Mouse (Mus musculus): Measurements from ENCODE around the gene Slc30a3. TPM values are rescaled to one million over a fixed set of nuclear protein-coding genes. Genes with fewer than 3 reads are reported as not detected.
"Not testable (repeated sequence)": the region's sequence is repeated elsewhere in the genome, so short reads cannot be mapped to it uniquely, and the experiment has no call there.

The Slc30a3 gene
- total RNA-seq, 2 experiments from 2014 or later = 0.34 to 0.50 TPM

GRCm38 (mm10) chr5:31093151-31094041 is 14.6 kb downstream of the Slc30a3 start:
- no peak for DNase-seq (ENCODE audit: low spot score in 2 of 2)

DNA sequence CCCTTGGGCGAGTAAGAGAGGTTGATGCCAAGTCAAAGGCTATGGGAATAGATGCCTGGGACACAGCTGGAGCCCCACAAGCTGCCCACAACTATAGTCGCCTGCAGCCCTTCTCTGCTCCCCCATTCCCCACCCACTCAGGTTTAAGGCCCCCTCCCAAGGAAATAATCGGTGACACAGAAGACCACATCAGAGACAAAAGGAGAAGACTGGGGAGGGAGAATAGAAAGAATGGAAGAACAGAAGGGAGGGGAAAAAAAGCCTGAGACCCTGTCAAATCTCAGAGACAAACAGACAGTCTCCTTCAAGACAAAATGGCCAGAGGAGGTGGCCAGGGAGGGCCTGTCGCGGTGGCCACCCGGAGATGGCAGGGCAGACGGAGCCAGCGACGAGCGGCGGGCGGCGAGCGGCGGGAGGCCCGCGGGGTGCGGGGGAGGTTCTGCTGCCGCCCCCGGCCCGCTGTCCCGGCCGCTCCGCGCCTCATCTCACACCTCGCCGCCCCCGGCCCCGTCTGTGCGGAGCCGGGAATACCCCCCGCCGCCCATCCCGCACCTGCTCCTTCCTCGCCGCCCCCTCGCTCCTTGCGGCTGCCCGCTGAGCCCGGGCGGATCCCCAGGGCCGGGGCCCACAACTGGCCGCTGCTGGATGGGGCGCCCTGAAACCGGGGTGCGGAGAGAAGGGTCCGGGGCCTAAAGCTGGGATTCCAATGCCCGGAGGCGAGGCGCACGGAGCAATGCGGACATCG is 15.6 kb downstream of the Slc30a3 start:
- no peak for DNase-seq (ENCODE audit: low spot score in 2 of 2)

DNA sequence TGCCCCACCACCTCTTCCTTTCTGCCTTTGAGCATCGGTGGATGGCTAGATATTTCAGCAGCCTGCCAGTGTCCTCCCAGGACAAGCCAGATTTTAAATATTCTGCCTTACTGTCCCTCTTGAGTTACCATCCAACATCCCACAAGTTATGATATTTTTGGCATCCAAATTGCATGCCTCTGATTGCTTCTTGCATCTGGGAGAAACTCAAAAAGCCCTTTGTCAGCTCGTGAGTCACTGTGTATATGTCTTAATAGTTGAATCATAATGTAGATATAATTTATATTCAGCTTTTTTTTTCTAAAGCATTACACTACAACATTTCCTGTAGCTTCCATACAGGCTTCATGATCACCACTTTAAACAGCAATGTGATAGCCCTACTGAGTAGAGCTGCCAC is 20.9 kb downstream of the Slc30a3 start:
- no peak for DNase-seq (ENCODE audit: low spot score in 2 of 2)

- DNase-seq (ENCODE audit: low spot score in 2 of 2) = no peak
Measured at GRCm38 (mm10) chr5:31086606-31087005, 21.4 kb downstream of the Slc30a3 start.

DNA sequence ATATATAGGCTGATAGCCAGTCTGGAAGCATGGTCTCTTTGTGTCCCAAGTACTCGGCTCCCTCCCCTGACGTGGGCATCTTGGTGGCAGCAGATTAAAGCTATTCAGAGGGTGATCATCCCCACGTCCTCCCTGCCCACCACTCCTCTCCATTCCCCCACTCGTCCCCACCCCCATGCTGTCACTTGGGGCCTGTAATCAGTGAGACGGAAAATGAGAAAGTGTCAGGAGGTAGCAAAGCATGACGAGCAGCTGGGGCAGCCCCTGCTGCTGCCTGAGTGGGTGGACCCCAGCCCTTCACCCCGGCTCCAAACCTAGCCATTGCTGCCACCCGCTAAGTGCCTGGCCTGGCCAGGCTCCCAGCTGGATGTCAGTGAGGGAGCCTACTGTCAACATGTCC is 24.1 kb downstream of the Slc30a3 start:
- no peak for DNase-seq (ENCODE audit: low spot score in 2 of 2)

- DNase-seq (ENCODE audit: low spot score in 2 of 2) = no peak
Measured at GRCm38 (mm10) chr5:31082935-31083625, 25.0 kb downstream of the Slc30a3 start.

GRCm38 (mm10) chr5:31082355-31082754 is 25.7 kb downstream of the Slc30a3 start:
- peak in 1 of 2 experiments; percentile 43 for DNase-seq (ENCODE audit: low spot score in 2 of 2)

DNA sequence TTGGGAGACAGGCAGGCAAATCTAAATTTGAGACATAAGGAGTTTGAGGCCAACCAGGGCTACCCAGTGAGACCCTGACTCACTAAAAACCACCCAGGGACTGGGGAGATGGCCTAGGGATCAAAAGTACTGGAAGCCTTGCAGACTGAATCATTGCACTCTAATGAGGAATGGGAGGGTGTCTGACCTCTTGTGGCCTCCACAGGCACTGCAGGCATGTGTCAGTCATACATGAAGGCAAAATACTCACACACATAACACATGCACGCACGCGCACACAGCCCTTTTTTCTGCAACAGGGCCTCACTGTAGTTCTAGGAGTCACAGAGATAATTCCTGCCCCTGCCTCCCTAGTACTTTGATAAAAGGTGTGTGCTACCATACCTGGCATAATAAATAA is 26.7 kb downstream of the Slc30a3 start:
- no peak for DNase-seq (ENCODE audit: low spot score in 2 of 2)

DNA sequence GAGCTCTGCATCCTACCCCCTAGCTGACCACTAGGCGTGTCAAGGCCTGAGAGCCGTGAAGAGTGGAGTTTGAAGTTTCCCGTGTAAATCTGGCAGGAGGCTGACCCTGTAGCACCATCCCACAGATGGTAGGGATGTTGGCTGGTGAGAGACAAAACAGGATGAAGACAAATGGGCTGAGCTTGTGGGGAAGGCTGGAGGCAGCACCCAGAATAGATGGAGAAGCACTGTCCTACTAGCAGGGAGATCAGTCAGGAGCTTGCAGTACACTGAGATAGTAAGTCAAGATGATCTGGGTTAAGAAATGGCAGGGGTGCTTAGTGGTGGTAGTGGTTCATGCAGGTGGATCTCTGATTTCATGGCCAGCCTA is 27.3 kb downstream of the Slc30a3 start:
- no peak for DNase-seq (ENCODE audit: low spot score in 2 of 2)

DNA sequence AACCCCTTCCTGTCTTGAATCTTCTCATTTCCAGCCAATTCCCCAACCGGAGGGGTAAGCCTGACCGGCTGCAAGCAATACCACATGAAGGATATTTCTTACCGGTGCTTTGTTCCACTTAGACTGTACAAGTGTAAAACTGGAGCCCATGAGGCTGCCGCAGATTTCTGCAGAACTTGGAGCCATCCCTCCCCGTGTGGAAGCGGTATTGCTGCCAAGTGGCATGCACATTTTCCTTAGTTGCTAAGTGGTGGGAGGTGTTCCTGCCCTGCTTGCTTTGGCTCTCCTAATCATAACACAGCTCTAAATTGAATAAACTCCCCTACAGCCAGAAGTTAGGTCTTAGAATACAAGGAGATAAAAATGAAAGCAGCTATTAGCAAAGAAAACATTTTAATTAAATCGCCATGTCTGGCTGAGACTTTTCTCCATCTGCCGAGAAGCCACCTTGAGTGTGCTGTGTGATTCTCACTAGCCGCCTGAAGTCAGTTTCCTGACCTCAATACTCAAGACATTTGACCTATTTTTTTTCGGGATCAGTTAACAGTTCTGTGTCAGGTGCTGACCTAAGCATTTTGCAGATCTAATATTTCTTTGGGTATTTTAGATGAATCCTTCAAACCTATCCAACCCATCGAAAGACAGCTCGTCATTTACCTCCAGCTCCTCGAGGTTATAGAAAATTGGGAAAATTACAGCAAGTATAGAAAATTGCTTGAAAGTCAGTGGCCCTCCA is 27.8 kb downstream of the Slc30a3 start:
- no peak for DNase-seq (ENCODE audit: low spot score in 2 of 2)

GRCm38 (mm10) chr5:31076346-31076745 is 31.7 kb downstream of the Slc30a3 start:
- no peak for DNase-seq (ENCODE audit: low spot score in 2 of 2)

DNA sequence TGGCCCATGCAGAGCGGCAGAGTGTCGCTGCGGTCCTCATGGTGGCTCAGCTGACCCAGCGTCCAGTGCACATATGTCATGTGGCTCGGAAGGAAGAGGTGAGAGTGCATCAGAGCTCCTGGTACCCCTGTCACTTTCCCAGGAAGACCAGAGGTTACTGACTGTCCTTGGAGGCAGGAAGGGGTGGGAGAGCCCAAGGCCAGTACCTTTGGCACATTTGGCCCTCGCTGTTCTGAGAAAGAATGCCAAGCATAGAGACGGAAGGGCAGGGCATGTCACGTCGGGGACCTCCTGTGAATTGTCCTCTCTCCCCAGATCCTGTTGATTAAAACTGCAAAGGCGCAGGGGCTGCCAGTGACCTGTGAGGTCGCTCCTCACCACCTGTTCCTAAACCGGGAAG is 34.9 kb downstream of the Slc30a3 start:
- no peak for DNase-seq (ENCODE audit: low spot score in 2 of 2)

GRCm38 (mm10) chr5:31071821-31072220 is 36.2 kb downstream of the Slc30a3 start:
- DNase-seq (ENCODE audit: low spot score in 2 of 2) = no peak

DNA sequence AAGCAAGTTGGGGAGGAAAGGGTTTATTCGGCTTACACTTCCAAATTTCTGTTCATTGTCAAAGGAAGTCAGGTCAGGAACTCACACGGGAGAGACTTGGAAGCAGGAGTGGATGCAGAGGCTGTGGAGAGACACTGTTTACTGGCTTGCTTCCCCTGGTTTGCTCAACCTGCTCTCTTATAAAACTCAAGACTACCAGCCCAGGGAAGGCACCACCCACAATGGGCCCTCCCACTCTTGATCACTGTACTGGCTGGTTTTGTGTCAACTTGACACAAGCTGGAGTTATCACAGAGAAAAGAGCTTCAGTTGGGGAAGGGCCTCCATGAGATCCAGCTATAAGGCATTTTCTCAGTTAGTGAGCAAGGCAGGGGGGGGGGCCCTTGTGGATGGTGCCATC is 37.0 kb downstream of the Slc30a3 start:
- no peak for DNase-seq (ENCODE audit: low spot score in 2 of 2)

GRCm38 (mm10) chr5:31069810-31070209 is 38.2 kb downstream of the Slc30a3 start:
- DNase-seq (ENCODE audit: low spot score in 2 of 2) = no peak

DNA sequence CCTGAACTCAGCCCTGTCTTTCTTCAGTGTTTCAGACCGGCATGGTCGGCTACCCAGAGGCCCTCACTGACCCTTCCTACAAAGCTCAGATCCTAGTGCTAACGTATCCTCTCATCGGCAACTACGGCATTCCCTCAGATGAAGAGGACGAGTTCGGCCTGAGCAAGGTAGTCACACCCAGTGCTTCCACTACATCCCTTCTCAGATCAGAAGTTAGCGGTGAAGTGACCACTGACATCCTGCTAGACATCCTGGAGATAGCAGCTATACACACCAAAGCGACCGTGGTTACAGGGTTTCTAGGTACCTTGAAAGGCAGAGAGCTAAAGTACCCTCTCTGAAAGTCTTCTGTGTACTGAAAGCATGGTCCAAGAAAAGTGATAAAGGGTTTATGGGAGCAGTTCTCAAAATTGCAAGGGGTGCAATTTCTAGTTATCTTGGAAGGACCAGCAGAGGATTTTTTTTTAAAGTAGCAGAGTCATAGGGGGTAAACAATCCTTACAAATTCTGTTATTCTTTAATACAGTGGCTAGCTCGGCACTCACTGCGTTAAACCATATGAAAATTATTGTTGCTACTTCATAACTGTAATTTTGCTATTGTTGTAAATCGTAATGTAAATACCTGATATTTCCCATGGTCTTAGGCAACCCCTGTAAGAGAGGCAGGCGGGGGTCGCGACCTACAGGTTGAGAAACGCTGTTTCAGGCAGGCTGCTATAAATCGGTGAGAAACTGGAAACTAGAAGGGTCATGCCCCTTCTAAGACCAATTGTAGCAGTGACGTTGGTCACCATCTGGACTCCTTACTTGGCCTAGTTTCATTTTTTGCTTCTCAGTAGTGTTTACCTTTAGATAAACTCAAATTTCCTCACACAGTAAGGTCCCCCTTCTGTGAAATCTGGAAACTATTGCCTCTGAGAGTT is 52.6 kb downstream of the Slc30a3 start:
- no peak for DNase-seq (ENCODE audit: low spot score in 2 of 2)

- DNase-seq (ENCODE audit: low spot score in 2 of 2) = peak; percentile 78 to 89
Measured at GRCm38 (mm10) chr5:31054261-31055215, 53.5 kb downstream of the Slc30a3 start, which contains the start of gene Cad. Gene Cad, plus strand, starts transcription at chr5:31054780.

DNA sequence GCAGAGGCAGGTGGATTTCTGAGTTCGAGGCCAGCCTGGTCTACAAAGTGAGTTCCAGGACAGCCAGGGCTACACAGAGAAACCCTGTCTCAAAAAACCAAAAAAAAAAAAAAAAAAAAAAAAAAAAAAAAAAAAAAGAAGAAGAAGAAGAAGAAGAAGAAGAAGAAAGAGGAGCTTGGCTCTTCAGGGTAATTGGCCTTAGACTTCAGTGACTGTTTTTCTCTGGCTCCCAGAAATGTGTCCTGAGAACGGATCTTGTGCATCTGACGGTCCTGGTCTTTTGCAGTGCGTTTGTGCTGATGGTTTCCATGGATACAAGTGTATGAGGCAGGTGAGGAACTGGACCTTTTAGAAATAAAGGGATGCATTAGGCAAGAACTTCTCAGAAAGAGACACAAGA is 54.3 kb downstream of the Slc30a3 start:
- not testable (repeated sequence) for DNase-seq (ENCODE audit: low spot score in 2 of 2)

GRCm38 (mm10) chr5:31050427-31050826 is 57.6 kb downstream of the Slc30a3 start:
- DNase-seq (ENCODE audit: low spot score in 2 of 2) = no peak

All from adrenal gland, postnatal 4 days (tissue).